Mouse (Mus musculus) C2C12 (cell line): ENCODE measurements around the gene Fdxacb1.

ENCODE experiments used
- CEBPB ChIP-seq: IDR thresholded peaks from one replicate; pipeline ENCODE4 v1.6.1; 2011; ENCODE audit warnings: low read depth, mild to moderate bottlenecking, control low read depth, moderate library complexity
- CTCF ChIP-seq: IDR thresholded peaks from one replicate; pipeline ENCODE4 v1.5.1; 2011; ENCODE audit not compliant: control insufficient read depth, insufficient read depth, insufficient read length
- FOSL1 ChIP-seq: IDR thresholded peaks from one replicate; pipeline ENCODE4 v1.8.0; 2011; ENCODE audit warnings: mild to moderate bottlenecking, low read length; ENCODE audit not compliant: poor library complexity, insufficient read depth, severe bottlenecking
- MAX ChIP-seq: IDR thresholded peaks from one replicate; pipeline ENCODE4 v1.6.1; 2011; ENCODE audit warnings: mild to moderate bottlenecking, control low read depth
- MYOG ChIP-seq: IDR thresholded peaks from one replicate; pipeline ENCODE4 v1.6.1; 2011; ENCODE audit not compliant: control insufficient read depth, insufficient read length; ENCODE audit errors: extremely low read depth

DNA sequence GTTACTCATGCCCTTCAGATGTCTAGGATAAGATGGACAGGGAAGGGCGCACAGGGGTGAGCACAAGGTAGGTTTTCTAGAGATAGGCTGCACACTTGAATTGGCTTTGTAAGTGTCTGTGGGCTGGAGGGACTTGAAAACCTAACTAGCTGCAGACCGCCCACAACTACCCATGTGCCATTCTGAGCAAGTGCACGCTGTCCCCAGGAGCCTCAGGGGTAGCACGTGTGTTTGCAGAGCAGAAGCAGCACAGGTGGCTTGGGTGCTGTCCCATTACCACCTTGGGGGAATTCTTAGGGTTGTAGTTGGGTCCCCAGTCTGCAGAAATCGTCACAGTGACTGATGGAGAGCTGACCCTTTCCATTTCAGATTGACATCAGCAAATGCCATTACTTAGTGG, 54.2 kb downstream of the Fdxacb1 start:
- TF ChIP-seq CEBPB (no peak), CTCF (no peak), FOSL1 (no peak), MAX (no peak), MYOG (no peak)
